Mouse (Mus musculus) bone marrow macrophage, adult 2 months (primary cell): ENCODE measurements around the gene Jak3.

Experiments
- CTCF ChIP-seq: IDR thresholded peaks from 2 replicates; pipeline ENCODE4 v1.5.1; 2012; ENCODE audit warnings: low read depth, mild to moderate bottlenecking, low read length, moderate library complexity
- POLR2A ChIP-seq: IDR thresholded peaks from 2 replicates; pipeline ENCODE4 v1.6.1; 2012; ENCODE audit warnings: mild to moderate bottlenecking, low read depth, low read length, borderline replicate concordance

DNA sequence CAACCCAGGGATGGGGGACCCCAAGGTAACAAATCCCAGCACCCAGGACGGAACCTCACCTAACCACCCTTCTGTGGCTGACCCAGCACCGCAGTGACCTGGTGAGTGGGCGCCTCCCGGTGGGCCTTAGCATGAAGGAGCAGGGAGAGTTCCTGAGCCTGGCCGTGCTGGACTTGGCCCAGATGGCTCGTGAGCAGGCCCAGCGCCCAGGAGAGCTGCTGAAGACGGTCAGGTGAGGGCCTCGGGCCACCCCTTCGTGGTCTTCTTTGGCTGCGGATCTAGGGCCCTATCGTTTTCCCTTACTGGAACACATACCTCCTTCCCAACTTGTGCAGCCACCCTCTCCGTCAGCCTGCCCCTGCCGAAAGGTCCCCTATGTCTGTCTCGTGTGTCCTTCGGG, 3.0 kb downstream of the Jak3 start:
- TF ChIP-seq CTCF (no peak), POLR2A (no peak)
